Mouse (Mus musculus): ENCODE results near the gene Mark3.

Gene Mark3

GRCm38 (mm10) chr12:111674850-111675486 lies 100.6 kb downstream of the Mark3 start:
- DNase-seq (ENCODE audit: low read depth, low spot score): no peak

GRCm38 (mm10) chr12:111675797-111676580 lies 101.7 kb downstream of the Mark3 start:
- DNase-seq (ENCODE audit: low read depth, low spot score): no peak

- no peak for DNase-seq (ENCODE audit: low read depth, low spot score)
These were observed 103.1 kb downstream of the Mark3 start for GRCm38 (mm10) chr12:111677421-111677820.

- peak; percentile 90 for DNase-seq (ENCODE audit: low read depth, low spot score)
These were observed 103.8 kb downstream of the Mark3 start, which contains the start of gene Trmt61a for GRCm38 (mm10) chr12:111677882-111678669. Gene Trmt61a, plus strand, starts transcription at chr12:111678105.

- no peak for DNase-seq (ENCODE audit: low read depth, low spot score)
These were observed 104.3 kb downstream of the Mark3 start for GRCm38 (mm10) chr12:111678670-111678933.

GRCm38 (mm10) chr12:111678997-111679396 lies 104.7 kb downstream of the Mark3 start:
- DNase-seq (ENCODE audit: low read depth, low spot score): no peak

- DNase-seq (ENCODE audit: low read depth, low spot score): no peak
These were observed 106.3 kb downstream of the Mark3 start for GRCm38 (mm10) chr12:111680661-111681060.

GRCm38 (mm10) chr12:111681305-111681704 lies 107.0 kb downstream of the Mark3 start:
- DNase-seq (ENCODE audit: low read depth, low spot score): no peak

GRCm38 (mm10) chr12:111682003-111682402 lies 107.7 kb downstream of the Mark3 start:
- no peak for DNase-seq (ENCODE audit: low read depth, low spot score)

- no peak for DNase-seq (ENCODE audit: low read depth, low spot score)
These were observed 108.5 kb downstream of the Mark3 start for GRCm38 (mm10) chr12:111682806-111683205.

- no peak for DNase-seq (ENCODE audit: low read depth, low spot score)
These were observed 112.1 kb downstream of the Mark3 start for GRCm38 (mm10) chr12:111686390-111686789.

- no peak for DNase-seq (ENCODE audit: low read depth, low spot score)
These were observed 113.2 kb downstream of the Mark3 start for GRCm38 (mm10) chr12:111687350-111688068.

GRCm38 (mm10) chr12:111688069-111688428 lies 113.7 kb downstream of the Mark3 start:
- no peak for DNase-seq (ENCODE audit: low read depth, low spot score)

- DNase-seq (ENCODE audit: low read depth, low spot score): no peak
These were observed 115.1 kb downstream of the Mark3 start for GRCm38 (mm10) chr12:111689426-111689825.

- DNase-seq (ENCODE audit: low read depth, low spot score): no peak
These were observed 117.1 kb downstream of the Mark3 start for GRCm38 (mm10) chr12:111691346-111691872.

GRCm38 (mm10) chr12:111692899-111693298 lies 118.6 kb downstream of the Mark3 start:
- DNase-seq (ENCODE audit: low read depth, low spot score): no peak

- DNase-seq (ENCODE audit: low read depth, low spot score): no peak
These were observed 119.3 kb downstream of the Mark3 start for GRCm38 (mm10) chr12:111693341-111694270.

GRCm38 (mm10) chr12:111694271-111694781 lies 120.0 kb downstream of the Mark3 start:
- DNase-seq (ENCODE audit: low read depth, low spot score): no peak

- no peak for DNase-seq (ENCODE audit: low read depth, low spot score)
These were observed 120.8 kb downstream of the Mark3 start for GRCm38 (mm10) chr12:111694880-111695804.
